Mouse (Mus musculus) thymus, adult 2 months (tissue): ENCODE data around the gene Imp3. TPM values are rescaled to one million over a fixed set of nuclear protein-coding genes. Genes with fewer than 3 reads are reported as not detected.

Source experiments
- DNase-seq: peaks from one replicate; pipeline ENCODE4 v3.0.0; 2021
- H3K27ac ChIP-seq: fragments of 200-500 bp; 2 replicates; pipeline ENCODE4 v1.5.1; 2012; ENCODE audit warnings: low read length, control low read depth; ENCODE audit not compliant: control insufficient read depth, insufficient read depth
- H3K27me3 ChIP-seq: fragments of 200-500 bp; 2 replicates; pipeline ENCODE4 v1.6.1; 2012; ENCODE audit warnings: mild to moderate bottlenecking, low read length, moderate library complexity, mixed read lengths; ENCODE audit not compliant: control insufficient read depth, insufficient read depth
- H3K36me3 ChIP-seq: fragments of 200-500 bp; 2 replicates; pipeline ENCODE4 v1.6.1; 2012; ENCODE audit warnings: mild to moderate bottlenecking, low read length, moderate library complexity; ENCODE audit not compliant: control insufficient read depth, insufficient read depth
- H3K4me1 ChIP-seq: fragments of 200-500 bp; replicated peaks from 2 replicates; pipeline ENCODE4 v1.6.1; 2012; ENCODE audit warnings: low read length; ENCODE audit not compliant: control insufficient read depth, insufficient read depth
- H3K4me3 ChIP-seq: fragments of 200-500 bp; 2 replicates; pipeline ENCODE4 v1.5.1; 2012; ENCODE audit warnings: mild to moderate bottlenecking, low read length, control low read depth, moderate library complexity; ENCODE audit not compliant: control insufficient read depth, insufficient read depth
- CTCF ChIP-seq: fragments of 200-500 bp; IDR thresholded peaks from 2 replicates; pipeline ENCODE4 v1.5.1; 2012; ENCODE audit warnings: mild to moderate bottlenecking, control low read depth, low read length, moderate library complexity, borderline replicate concordance; ENCODE audit not compliant: control insufficient read depth, poor library complexity, insufficient read depth; ENCODE audit errors: extremely low read depth
- POLR2A ChIP-seq: fragments of 200-500 bp; IDR thresholded peaks from 2 replicates; pipeline ENCODE4 v1.6.1; 2012; ENCODE audit warnings: mild to moderate bottlenecking, low read length, control low read depth, moderate library complexity; ENCODE audit not compliant: control insufficient read depth, poor library complexity, insufficient read depth; ENCODE audit errors: extremely low read depth
- WGBS: fragments of 180-500 bp; shearing (Covaris S2); methylation state at CpG from one replicate; pipeline ENCODE4 v1.1.7; 2018; 5-methylcytosine and 5-hydroxymethylcytosine counted together
- polyA plus RNA-seq: library from polyadenylated mRNA; depleted of rRNA; stranded (reverse); fragments of >200 nt; gene quantifications from 2 replicates; pipeline ENCODE4 v1.2.3, GENCODE M21; 2012; rRNA removed

The Imp3 gene
- 315 and 327 TPM in 2 replicates for polyA plus RNA-seq

DNA sequence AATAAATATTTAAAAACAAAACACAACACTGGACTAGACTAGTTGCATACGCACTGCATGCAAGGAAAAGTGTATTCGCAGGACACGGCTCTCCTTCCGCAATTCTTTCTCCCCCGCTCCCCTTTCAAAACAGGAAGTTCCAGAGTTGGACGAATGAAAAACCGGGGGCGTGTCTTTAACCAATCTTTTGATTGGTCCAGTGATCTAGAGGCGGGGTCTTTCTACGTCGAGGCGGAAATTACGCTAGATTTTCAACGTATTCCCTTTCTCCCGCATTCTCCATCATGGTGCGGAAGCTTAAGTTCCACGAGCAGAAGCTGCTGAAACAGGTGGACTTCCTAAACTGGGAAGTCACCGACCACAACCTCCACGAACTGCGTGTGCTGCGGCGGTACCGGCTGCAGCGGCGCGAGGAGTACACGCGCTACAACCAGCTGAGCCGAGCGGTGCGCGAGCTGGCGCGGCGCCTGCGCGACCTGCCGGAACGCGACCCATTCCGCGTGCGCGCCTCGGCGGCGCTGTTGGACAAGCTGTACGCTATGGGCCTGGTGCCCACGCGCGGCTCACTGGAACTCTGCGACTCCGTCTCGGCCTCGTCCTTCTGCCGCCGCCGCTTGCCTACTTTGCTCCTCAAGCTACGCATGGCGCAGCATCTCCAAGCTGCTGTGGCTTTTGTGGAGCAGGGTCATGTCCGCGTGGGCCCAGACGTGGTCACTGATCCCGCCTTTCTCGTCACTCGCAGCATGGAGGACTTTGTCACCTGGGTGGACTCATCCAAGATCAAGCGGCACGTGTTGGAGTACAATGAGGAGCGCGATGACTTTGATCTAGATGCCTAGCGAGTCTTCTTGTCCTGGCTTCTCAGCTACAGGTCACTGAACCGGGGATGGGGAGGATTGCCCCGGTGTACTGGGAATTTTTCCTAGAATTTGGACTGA lies at the start of gene Imp3:
Gene Imp3, plus strand, starts transcription at position 253 of the 938 bp plus-strand sequence.
- H3K36me3 ChIP-seq: no peaks in the 10 kb centered on the region
- no peaks in the 10 kb centered on the region for H3K27me3 ChIP-seq
- DNase-seq: peak; percentile 89
- under 1% methylated on average over 73 of the region's 73 CpGs for WGBS
- peak within 1 kb of the TSS; percentile 65 for H3K27ac ChIP-seq
- TF ChIP-seq POLR2A (peak; percentile 79; the same call in 1 of the 2 replicates), CTCF (no peak)
- H3K4me3 ChIP-seq: peak within 1 kb of the TSS; percentile 84
- peaks cover 5% of the 10 kb centered on the region for H3K4me1 ChIP-seq

DNA sequence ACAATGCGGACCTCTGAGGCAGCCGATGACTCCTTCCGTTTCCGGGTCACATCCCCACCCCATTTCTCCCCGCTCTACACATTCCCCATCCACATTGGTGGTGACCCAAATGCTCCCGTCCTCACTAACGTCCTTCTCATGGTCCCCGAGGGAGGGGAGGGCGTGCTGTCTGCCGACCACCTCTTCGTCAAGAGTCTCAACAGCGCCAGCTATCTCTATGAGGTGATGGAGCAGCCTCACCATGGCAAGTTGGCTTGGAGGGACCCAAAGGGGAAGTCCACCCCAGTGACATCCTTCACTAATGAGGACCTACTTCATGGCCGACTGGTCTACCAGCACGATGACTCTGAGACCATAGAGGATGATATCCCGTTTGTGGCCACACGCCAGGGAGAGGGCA lies 49.7 kb upstream of the Imp3 start:
- 95% methylated on average over 16 of the region's 16 CpGs for WGBS
- H3K27ac ChIP-seq: no peak overlapping the region

DNA sequence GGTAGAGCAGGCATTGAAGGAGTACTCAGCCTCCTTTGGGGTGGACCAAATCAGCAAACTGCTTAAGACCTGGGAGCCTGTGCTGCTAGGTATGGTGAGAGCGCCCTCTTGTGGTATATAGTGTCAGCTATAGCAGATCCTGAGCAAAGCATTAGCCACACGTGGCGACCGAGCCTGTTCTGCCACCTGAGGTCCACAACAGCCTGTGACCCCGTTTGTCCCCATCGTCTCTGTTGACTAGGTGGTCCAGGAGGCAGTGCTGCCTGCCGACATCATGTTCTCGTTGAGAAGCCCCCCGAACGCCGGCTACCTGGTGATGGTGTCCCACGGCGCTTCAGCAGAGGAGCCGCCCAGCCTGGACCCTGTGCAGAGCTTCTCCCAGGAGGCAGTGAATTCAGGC lies 47.5 kb upstream of the Imp3 start:
- Histone ChIP-seq H3K4me3 (no peak overlapping the region), H3K27me3 (no peaks in the 10 kb centered on the region), H3K36me3 (no peaks in the 10 kb centered on the region), H3K4me1 (peaks cover 2% of the 10 kb centered on the region; the same call in 1 of the 2 replicates), H3K27ac (no peak overlapping the region)
- peak; percentile 63 for DNase-seq
- no peak for TF ChIP-seq POLR2A
- peak; percentile 80; the same call in 1 of the 2 replicates for TF ChIP-seq CTCF
- WGBS: 16% methylated on average over 14 of the region's 14 CpGs

More for the DNA sequence above, 49.7 kb upstream of the Imp3 start:
- Histone ChIP-seq H3K27me3 (no peaks in the 10 kb centered on the region), H3K4me1 (peaks cover 2% of the 10 kb centered on the region; the same call in 1 of the 2 replicates), H3K4me3 (no peak overlapping the region), H3K36me3 (no peaks in the 10 kb centered on the region)
- no peak for DNase-seq
- TF ChIP-seq CTCF (no peak), POLR2A (no peak)

DNA sequence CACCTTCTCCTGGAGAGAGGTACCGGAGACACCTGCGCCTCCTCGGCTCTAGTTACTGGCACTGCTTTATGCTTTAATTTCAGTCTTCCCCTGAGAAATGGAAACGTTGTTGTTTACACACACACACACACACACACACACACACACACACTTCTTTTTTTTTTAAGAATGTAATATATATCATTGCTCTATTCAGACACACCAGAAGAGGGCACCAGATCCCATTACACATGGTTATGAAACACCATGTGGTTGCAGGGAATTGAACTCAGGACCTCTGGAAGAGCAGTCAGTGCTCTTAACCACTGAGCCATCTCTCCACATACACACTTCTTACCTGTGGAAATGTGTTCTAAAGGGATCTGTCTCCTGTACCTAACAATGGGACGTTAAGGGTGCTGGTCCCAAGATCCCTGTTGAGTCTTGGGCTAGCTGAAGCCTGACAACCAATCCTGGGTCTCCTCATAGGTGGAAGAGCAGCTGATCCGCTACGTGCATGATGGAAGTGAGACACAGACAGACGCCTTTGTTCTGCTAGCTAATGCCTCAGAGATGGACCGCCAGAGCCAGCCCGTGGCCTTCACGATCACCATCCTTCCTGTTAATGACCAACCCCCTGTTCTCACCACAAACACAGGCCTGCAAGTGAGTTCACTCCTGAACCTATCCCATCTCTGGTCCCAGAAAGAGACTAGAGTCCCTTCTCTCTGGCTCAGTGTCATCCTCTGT lies 46.6 kb upstream of the Imp3 start:
- Histone ChIP-seq H3K36me3 (no peaks in the 10 kb centered on the region), H3K27me3 (no peaks in the 10 kb centered on the region), H3K27ac (no peak overlapping the region), H3K4me1 (peaks cover 2% of the 10 kb centered on the region; the same call in 1 of the 2 replicates), H3K4me3 (no peak overlapping the region)
- DNase-seq: no peak
- WGBS: 65% methylated on average over 11 of the region's 11 CpGs
- TF ChIP-seq POLR2A: no peak
- TF ChIP-seq CTCF: no peak

DNA sequence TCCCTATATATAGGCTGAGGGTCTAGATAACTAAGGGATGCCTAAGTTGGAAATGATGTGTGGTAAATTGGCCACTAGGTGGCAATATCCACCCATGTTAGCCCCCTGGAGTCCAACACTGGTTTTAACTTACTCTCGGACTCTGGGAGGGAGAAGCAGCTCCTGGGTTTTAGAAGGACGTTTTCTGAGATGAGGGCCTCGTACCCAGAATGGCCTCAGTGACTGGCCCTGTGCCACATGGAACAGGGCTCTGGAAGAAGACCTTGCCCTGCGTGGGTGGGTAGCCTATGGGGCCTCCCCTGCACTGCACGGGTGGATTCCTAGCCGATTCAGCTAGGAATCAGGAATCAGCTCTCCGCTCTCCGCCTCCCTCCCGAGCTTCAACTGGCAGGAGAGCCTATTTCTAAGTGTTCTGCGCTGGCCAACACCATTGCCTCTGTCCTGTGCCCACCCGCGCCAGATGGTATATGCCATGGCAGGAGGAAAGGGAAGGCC lies 45.7 kb upstream of the Imp3 start:
- no peak for TF ChIP-seq POLR2A
- peak; percentile 52; the same call in 1 of the 2 replicates for TF ChIP-seq CTCF
- no peaks in the 10 kb centered on the region for H3K36me3 ChIP-seq
- H3K27me3 ChIP-seq: no peaks in the 10 kb centered on the region
- DNase-seq: peak; percentile 62
- no peak overlapping the region for H3K27ac ChIP-seq
- H3K4me3 ChIP-seq: no peak overlapping the region
- peaks cover 2% of the 10 kb centered on the region; the same call in 1 of the 2 replicates for H3K4me1 ChIP-seq
- 53% methylated on average over 12 of the region's 12 CpGs for WGBS

DNA sequence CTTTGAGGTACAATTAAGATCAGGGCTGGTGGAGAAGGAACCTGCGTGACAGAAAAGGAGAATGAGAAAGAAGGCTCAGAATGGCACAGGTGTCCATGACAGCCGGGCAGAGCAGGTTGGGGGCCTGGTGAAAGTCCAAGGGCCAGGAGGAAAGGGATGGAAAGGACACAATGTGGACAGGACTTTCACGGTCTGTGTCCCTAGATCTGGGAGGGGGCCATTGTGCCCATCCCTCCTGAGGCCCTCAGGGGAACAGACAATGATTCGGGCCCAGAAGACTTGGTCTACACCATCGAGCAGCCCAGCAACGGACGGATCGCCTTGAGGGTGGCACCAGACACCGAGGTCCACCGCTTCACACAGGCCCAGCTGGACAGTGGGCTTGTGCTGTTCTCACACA lies 45.2 kb upstream of the Imp3 start:
- WGBS: 92% methylated on average over 10 of the region's 10 CpGs
- TF ChIP-seq POLR2A (no peak), CTCF (no peak)
- no peak for DNase-seq

More for the DNA sequence above, 45.2 kb upstream of the Imp3 start:
- Histone ChIP-seq H3K27me3 (no peaks in the 10 kb centered on the region), H3K4me1 (peaks cover 2% of the 10 kb centered on the region; the same call in 1 of the 2 replicates), H3K27ac (no peak overlapping the region), H3K4me3 (no peak overlapping the region), H3K36me3 (no peaks in the 10 kb centered on the region)
